Mouse (Mus musculus) common myeloid progenitor, adult 5-6 weeks (primary cell): ENCODE results near the gene Zfp644. TPM values are rescaled to one million over a fixed set of nuclear protein-coding genes. Genes with fewer than 3 reads are reported as not detected.

Experiments
- ATAC-seq: replicated peaks from 2 replicates; pipeline ENCODE4 v1.8.0; 2016; ENCODE audit warnings: low read depth, mild to moderate bottlenecking, moderate TSS enrichment, inconsistent platforms; ENCODE audit not compliant: poor library complexity, severe bottlenecking
- total RNA-seq: library from RNA; stranded (forward); fragments of 200-1000, 187-1606 nt; gene quantifications from 2 replicates; pipeline ENCODE4 v1.2.3, GENCODE M21; 2017

Gene Zfp644
- total RNA-seq, 1 experiment from 2014 or later, result 98.8 TPM

DNA sequence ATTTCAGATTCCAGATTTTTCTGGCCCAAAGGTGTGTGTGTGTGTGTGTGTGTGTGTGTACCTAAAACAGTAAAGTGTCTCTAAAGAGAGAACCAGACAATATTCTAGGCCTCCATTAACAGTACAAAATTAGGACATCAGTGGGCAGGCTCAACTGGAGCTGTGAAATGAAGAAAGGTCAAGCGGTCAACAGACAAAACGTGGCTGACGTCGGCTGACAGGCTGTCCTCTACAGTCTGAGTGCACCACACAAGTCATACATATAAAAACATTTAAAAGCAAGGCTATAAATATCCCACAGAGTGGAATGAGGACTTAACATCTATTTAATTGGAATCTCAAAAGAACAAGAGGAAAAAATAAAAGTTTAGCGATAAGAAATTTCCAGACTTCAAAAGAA lies 90.0 kb downstream of the Zfp644 start:
- no peak for ATAC-seq

DNA sequence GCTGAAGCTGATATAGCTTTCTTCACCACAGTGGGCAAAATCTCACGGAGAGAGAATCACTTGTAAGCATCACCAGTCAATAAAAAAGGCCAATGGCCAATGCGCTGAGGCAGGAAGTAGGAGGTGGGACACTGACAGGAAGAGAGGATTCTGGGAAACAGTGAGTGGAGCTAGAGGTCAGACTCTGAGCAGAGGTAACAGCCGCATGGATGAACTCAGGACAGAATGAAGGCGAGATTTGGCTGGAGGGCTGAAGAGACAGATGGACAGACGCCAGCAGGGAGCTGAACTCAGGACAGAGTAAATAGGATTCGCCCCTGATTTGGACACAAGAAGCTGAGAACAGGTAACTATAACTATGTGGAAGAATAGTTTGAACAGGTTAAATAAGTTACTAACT lies 92.0 kb downstream of the Zfp644 start:
- ATAC-seq, result no peak

- no peak for ATAC-seq
These were observed 92.7 kb downstream of the Zfp644 start for GRCm38 (mm10) chr5:106604381-106604780.

GRCm38 (mm10) chr5:106599482-106599881 lies 97.6 kb downstream of the Zfp644 start:
- ATAC-seq, result no peak

DNA sequence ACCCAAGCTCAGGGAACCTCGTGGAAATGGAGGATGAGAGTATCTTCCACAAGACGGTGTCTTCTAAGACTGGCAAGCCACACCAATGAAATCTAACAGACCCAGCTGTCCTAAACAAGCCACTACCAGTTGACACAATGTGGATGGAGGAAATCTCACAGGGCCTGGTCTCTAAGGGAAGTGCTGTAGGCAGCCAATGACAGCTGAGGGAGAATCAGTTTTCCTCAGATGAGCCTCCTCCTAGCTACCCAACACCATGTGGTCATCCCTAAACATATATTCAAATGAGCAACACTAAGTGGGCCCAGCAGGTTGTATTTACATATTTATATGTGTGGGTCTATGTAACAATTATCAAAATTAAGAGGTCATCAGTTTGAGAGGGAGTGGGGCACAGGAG lies 99.6 kb downstream of the Zfp644 start:
- ATAC-seq, result no peak

- no peak for ATAC-seq
These were observed 102.7 kb downstream of the Zfp644 start for GRCm38 (mm10) chr5:106594388-106594787.

DNA sequence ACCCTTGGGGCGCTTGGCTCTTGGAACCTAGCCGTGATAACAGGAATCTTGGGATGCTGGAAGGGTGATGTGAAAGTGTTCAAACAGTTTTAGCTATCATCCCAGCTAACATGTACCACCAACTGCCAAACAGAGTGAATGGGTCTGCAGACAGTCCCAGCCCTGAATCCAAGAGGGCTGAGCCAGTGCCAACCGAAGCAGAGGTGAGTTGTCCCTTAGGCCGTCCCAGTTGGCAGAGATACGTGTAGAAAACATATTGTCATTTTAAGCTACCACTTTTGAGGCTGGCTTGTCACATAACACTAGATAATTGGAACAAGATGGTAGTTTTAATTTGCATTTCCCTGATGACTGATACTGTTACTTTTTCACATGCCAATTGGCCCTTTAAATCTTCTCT lies 106.4 kb downstream of the Zfp644 start:
- no peak for ATAC-seq

GRCm38 (mm10) chr5:106589670-106590069 lies 107.4 kb downstream of the Zfp644 start:
- ATAC-seq, result no peak

- ATAC-seq, result no peak
These were observed 108.1 kb downstream of the Zfp644 start for GRCm38 (mm10) chr5:106589006-106589405.

DNA sequence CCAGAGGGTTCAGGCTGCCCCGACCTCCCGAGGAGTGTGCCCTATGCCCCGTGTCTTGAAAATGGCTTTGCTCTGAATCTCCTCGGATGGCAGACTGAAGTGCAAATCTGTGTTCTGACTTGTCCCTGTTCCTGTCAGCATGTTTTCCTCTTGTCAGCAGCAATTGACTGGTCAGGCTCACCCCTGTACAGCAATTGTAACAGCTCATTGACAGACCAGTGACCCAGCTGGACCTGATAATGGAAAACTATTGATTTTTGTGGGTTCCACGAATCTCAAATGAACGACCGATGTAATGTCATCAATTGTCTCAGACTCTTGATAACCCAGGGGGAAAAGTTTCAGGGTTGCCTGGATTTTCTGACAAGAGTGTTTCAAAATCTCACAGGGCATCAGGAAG lies 116.1 kb downstream of the Zfp644 start:
- no peak for ATAC-seq

- ATAC-seq, result no peak
These were observed 119.7 kb downstream of the Zfp644 start for GRCm38 (mm10) chr5:106577237-106577888.

- ATAC-seq, result no peak
These were observed 122.0 kb downstream of the Zfp644 start for GRCm38 (mm10) chr5:106575098-106575497.

DNA sequence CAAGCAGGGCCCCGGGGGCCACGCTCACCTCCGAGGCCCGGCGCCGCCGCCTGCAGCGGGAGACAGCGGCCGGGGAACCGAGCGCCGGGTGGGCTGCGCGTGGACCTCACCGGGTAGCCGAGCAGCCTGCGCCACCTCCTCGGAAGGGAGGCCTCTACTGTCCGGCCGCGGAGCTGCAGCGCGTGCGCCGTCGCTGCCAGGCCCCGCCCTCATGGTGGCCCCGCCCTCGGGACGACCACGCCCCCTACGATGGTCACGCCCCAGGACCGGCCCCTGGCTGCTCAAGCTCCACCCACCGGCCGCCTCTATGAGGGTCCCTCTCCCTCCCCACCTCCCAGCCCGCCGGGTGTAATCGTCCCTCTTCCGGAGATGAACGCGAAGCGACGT lies 122.5 kb downstream of the Zfp644 start:
- ATAC-seq, result peak; percentile 89

GRCm38 (mm10) chr5:106573742-106574559 lies 123.1 kb downstream of the Zfp644 start:
- peak; percentile 19; the same call in 1 of the 2 replicates for ATAC-seq

Other genes starting within 250 kb of the Zfp644 start
- not detected in 2 replicates for gene Barhl2, start 239.1 kb downstream of the Zfp644 start, total RNA-seq
- not detected in 2 replicates for gene Gm17304, start 88.2 kb downstream of the Zfp644 start, total RNA-seq
- gene Hfm1, start 229.0 kb upstream of the Zfp644 start, total RNA-seq, result 0.69 TPM in 1 of 2 replicates, not detected in the other